Mouse (Mus musculus) thymus, postnatal 14 days (tissue): ENCODE measurements around the gene AI837181.
"Not testable (repeated sequence)": the region's sequence is repeated elsewhere in the genome, so short reads cannot be mapped to it uniquely, and the experiment has no call there.

Experiments used
- DNase-seq: peaks from one replicate; pipeline ENCODE4 v3.0.0; 2021

The AI837181 gene

GRCm38 (mm10) chr19:5424782-5425741 lies at the start of gene AI837181, which contains the start of gene Drap1:
AI837181 (plus strand) TSS chr19:5425144.
Drap1 (minus strand) TSS chr19:5424979.
- peak; percentile 97 for DNase-seq

GRCm38 (mm10) chr19:5377446-5377845 lies 47.5 kb upstream of the AI837181 start:
- no peak for DNase-seq

- no peak for DNase-seq
These were observed 41.6 kb upstream of the AI837181 start for GRCm38 (mm10) chr19:5383326-5383725.

- no peak for DNase-seq
These were observed 40.2 kb upstream of the AI837181 start for GRCm38 (mm10) chr19:5384715-5385114.

GRCm38 (mm10) chr19:5388011-5388441 lies 36.9 kb upstream of the AI837181 start:
- DNase-seq: no peak

- peak; percentile 95 for DNase-seq
These were observed 36.2 kb upstream of the AI837181 start, which contains the start of gene Sart1 for GRCm38 (mm10) chr19:5388588-5389242. Sart1 (minus strand) TSS chr19:5388703.

GRCm38 (mm10) chr19:5389647-5390046 lies 35.3 kb upstream of the AI837181 start:
- peak; percentile 85 for DNase-seq

GRCm38 (mm10) chr19:5390416-5390815 lies 34.5 kb upstream of the AI837181 start:
- DNase-seq: peak; percentile 58

- DNase-seq: no peak
These were observed 32.1 kb upstream of the AI837181 start for GRCm38 (mm10) chr19:5392892-5393291.

- DNase-seq: no peak
These were observed 30.8 kb upstream of the AI837181 start for GRCm38 (mm10) chr19:5394168-5394567.

GRCm38 (mm10) chr19:5395371-5395770 lies 29.6 kb upstream of the AI837181 start:
- DNase-seq: no peak

- not testable (repeated sequence) for DNase-seq
These were observed 23.9 kb upstream of the AI837181 start for GRCm38 (mm10) chr19:5401073-5401472.

- no peak for DNase-seq
These were observed 22.7 kb upstream of the AI837181 start, which contains the start of gene Tsga10ip for GRCm38 (mm10) chr19:5402293-5402692. Tsga10ip (minus strand) TSS chr19:5402526.

- DNase-seq: peak; percentile 19
These were observed 19.0 kb upstream of the AI837181 start for GRCm38 (mm10) chr19:5405924-5406323.

GRCm38 (mm10) chr19:5406531-5407126 lies 18.3 kb upstream of the AI837181 start:
- peak; percentile 56 for DNase-seq

- DNase-seq: peak; percentile 79
These were observed 17.8 kb upstream of the AI837181 start for GRCm38 (mm10) chr19:5407133-5407532.

- no peak for DNase-seq
These were observed 16.6 kb upstream of the AI837181 start for GRCm38 (mm10) chr19:5408057-5409001.

- no peak for DNase-seq
These were observed 15.9 kb upstream of the AI837181 start for GRCm38 (mm10) chr19:5409068-5409467.

- DNase-seq: no peak
These were observed 14.3 kb upstream of the AI837181 start for GRCm38 (mm10) chr19:5410641-5411040.

- DNase-seq: no peak
These were observed 13.0 kb upstream of the AI837181 start for GRCm38 (mm10) chr19:5411961-5412360.

GRCm38 (mm10) chr19:5413840-5414239 lies 11.1 kb upstream of the AI837181 start:
- no peak for DNase-seq

- no peak for DNase-seq
These were observed 10.4 kb upstream of the AI837181 start for GRCm38 (mm10) chr19:5414534-5414957.
